Mouse (Mus musculus) 3134 (cell line): ENCODE results near the gene Acap3.

Source experiments
- DNase-seq: peaks from one replicate; pipeline ENCODE4 v3.0.0-alpha.2; 2011; ENCODE audit warnings: low spot score; ENCODE audit not compliant: insufficient read length; ENCODE audit errors: extremely low read depth

Gene Acap3

GRCm38 (mm10) chr4:155908281-155908680 lies 16.7 kb downstream of the Acap3 start:
- no peak for DNase-seq

- no peak for DNase-seq
Measured at GRCm38 (mm10) chr4:155908751-155909150, 17.1 kb downstream of the Acap3 start.

GRCm38 (mm10) chr4:155932031-155932430 lies 40.4 kb downstream of the Acap3 start:
- DNase-seq, result no peak

DNA sequence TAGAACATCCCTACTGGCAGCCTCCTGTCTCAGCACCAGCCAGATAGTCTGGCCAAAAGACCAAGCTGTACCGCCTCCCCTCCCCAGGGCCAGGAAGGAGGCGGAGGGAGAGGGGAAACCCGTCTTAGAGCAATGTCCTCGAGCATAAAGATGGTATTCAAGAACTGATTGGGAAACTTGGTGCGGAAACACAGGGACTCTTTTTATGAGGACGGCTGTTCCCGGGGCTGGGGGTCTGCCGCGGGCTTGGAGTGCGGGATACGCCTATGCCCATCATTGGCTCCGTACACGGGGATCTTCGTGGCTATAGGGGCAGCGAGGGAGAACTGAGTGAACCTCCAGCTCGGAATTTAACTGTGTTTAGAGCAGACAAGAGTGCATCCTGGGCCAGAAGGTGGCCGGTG lies 51.4 kb downstream of the Acap3 start:
- no peak for DNase-seq

- peak; percentile 94 for DNase-seq
Measured at GRCm38 (mm10) chr4:155943534-155944249, 52.1 kb downstream of the Acap3 start, which contains the start of gene Ube2j2. Gene Ube2j2 (plus strand): TSS chr4:155943831.

DNA sequence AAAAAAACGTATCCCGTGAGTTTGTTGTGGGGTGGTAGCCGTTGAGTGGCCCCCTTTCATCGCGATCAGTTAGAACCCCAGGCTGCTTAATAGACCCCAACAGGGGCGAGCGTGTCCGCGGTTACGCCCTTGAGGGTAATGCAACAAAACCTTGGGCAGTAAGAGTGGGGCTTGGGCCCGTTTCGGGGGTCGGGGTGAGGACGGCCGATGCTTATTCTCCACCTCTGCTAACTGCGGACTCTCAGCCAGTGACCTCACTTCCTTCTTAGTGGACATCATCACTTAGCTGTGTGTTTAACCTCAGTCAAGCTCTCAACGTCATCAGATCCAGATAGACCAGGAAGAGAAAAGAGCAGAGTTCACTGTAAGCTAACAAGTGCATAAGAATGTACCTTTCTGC lies 52.6 kb downstream of the Acap3 start:
- DNase-seq, result no peak

GRCm38 (mm10) chr4:155947094-155947493 lies 55.5 kb downstream of the Acap3 start:
- no peak for DNase-seq

GRCm38 (mm10) chr4:155955491-155955890 lies 63.9 kb downstream of the Acap3 start:
- no peak for DNase-seq
